Mouse (Mus musculus): Measurements from ENCODE around the gene 1810010D01Rik. TPM values are rescaled to one million over a fixed set of nuclear protein-coding genes. Genes with fewer than 3 reads are reported as not detected.

1810010D01Rik gene
- polyA plus RNA-seq, 1 experiment from 2014 or later: 1.3 TPM

GRCm38 (mm10) chr7:145234841-145235790 lies 27.2 kb upstream of the 1810010D01Rik start:
- H3K4me1 ChIP-seq: peaks cover 22% of the 10 kb centered on the region
- no peak overlapping the region for H3K27ac ChIP-seq
- 78% methylated on average over 10 of the region's 10 CpGs for WGBS
- DNase-seq (ENCODE audit: low spot score): no peak
- no peak overlapping the region for H3K4me3 ChIP-seq
- H3K9me3 ChIP-seq: no peaks in the 10 kb centered on the region
- H3K27me3 ChIP-seq (ENCODE audit: insufficient read depth, poor library complexity, severe bottlenecking): peaks cover 23% of the 10 kb centered on the region
- no peaks in the 10 kb centered on the region for H3K36me3 ChIP-seq

- Histone ChIP-seq H3K27me3 (ENCODE audit: insufficient read depth, poor library complexity, severe bottlenecking) (peaks cover 7% of the 10 kb centered on the region; the same call in 1 of the 2 replicates), H3K4me3 (no peak overlapping the region), H3K4me1 (peaks cover 11% of the 10 kb centered on the region), H3K9me3 (no peaks in the 10 kb centered on the region), H3K36me3 (no peaks in the 10 kb centered on the region), H3K27ac (no peak overlapping the region)
- 80% methylated on average over 9 of the region's 9 CpGs for WGBS
- DNase-seq (ENCODE audit: low spot score): no peak
Observed at GRCm38 (mm10) chr7:145231659-145232058, 23.7 kb upstream of the 1810010D01Rik start.

DNA sequence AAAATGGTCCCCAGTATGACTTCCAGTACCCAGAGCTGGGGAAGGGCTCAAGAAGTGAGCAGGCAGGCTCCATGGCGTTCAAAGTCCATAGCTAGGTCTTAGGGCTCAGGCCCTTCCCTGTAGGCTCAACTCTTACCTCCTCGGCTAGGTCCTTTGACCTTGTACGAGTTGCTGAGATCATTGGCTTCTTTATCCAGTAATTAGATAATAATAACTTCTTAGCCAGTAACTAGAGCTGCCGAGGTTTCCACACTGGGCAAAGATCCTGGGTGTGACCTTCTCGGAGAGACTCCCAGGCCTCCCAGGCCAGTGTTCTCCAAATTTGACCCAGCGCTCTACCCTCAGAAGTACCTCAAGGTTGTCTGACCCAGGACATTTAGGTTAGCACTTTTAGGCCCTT lies 18.7 kb upstream of the 1810010D01Rik start:
- no peak for DNase-seq (ENCODE audit: low spot score)
- no peak overlapping the region for H3K4me3 ChIP-seq
- WGBS: 87% methylated on average over 6 of the region's 6 CpGs
- H3K4me1 ChIP-seq: peaks cover 34% of the 10 kb centered on the region
- no peaks in the 10 kb centered on the region for H3K9me3 ChIP-seq
- H3K27ac ChIP-seq: no peak overlapping the region
- H3K27me3 ChIP-seq (ENCODE audit: insufficient read depth, poor library complexity, severe bottlenecking): no peaks in the 10 kb centered on the region; the same call in 1 of the 2 replicates
- H3K36me3 ChIP-seq: no peaks in the 10 kb centered on the region

DNA sequence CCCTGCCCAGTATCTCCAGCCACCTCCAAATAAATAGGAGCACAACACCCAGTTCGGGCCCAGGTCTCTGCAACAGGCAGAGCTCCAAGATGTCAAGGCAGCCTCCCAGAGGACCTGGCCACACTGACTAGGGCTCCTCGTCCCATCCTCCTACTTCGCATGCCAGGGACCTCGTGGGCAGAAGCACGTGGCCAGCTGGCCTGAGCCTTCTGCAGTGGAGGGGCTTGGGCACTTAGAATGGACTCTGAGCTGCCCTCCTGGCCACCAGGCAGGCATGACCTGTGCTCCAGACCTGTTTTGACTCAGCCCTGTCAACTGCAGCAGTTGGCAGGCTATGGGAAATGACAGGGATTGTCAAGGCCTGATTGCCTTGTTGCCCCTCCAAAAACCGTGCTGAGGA lies 17.7 kb upstream of the 1810010D01Rik start:
- 67% methylated on average over 6 of the region's 6 CpGs for WGBS
- peaks cover 39% of the 10 kb centered on the region for H3K4me1 ChIP-seq
- no peak for DNase-seq (ENCODE audit: low spot score)
- H3K4me3 ChIP-seq: no peak overlapping the region
- no peaks in the 10 kb centered on the region for H3K36me3 ChIP-seq
- H3K27me3 ChIP-seq (ENCODE audit: insufficient read depth, poor library complexity, severe bottlenecking): no peaks in the 10 kb centered on the region
- H3K27ac ChIP-seq: no peak overlapping the region
- no peaks in the 10 kb centered on the region for H3K9me3 ChIP-seq

DNA sequence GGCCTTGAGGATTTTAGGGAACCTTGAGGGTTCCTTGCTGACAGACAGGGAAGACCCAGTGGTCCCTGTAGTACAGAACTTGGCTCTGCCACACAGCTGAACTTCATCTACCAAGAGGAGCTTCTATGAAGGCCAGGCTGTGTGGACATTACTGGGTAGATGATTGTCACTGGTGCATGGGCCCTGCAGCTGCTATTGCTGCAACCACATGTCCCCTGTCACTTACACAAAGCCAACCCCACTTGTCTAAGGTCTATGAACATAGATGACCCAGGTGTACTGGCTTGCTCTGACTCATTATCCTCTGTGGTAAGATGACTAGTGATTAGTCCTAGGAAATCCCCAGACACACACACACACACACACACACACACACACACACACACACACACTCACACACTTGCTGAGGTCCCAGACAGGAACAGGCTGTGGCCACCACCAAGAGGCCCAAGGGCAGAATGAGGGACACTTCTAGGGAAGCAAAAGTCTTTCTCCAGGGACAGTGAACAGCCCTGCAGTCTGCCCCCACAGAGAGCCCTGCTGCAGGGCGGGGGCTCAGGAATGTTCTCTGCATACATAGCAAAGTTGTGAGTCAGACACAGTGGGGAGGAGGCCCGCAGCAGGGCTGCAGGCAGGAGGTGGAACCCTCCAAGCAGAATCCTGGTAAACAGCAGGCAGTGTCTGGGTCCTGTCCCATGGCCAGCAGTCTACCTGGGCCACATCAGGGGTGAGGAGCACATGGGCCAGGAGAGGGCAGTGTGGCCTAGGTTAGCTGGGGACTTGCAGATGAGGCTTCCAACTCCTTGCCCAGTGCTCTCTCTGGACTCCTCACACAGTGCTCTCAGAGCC lies 14.1 kb upstream of the 1810010D01Rik start:
- Histone ChIP-seq H3K9me3 (no peaks in the 10 kb centered on the region), H3K36me3 (no peaks in the 10 kb centered on the region), H3K27me3 (ENCODE audit: insufficient read depth, poor library complexity, severe bottlenecking) (no peaks in the 10 kb centered on the region), H3K4me3 (no peak overlapping the region), H3K4me1 (peaks cover 53% of the 10 kb centered on the region), H3K27ac (peak overlapping the region; percentile 84)
- WGBS: 6% methylated on average over 2 of the region's 2 CpGs
- DNase-seq (ENCODE audit: low spot score): peak; percentile 92

- H3K4me1 ChIP-seq: peaks cover 60% of the 10 kb centered on the region
- no peak for DNase-seq (ENCODE audit: low spot score)
- H3K27ac ChIP-seq: peak overlapping the region; percentile 84
- WGBS: 17% methylated on average over 2 of the region's 2 CpGs
- no peaks in the 10 kb centered on the region for H3K27me3 ChIP-seq (ENCODE audit: insufficient read depth, poor library complexity, severe bottlenecking)
- H3K4me3 ChIP-seq: no peak overlapping the region
- no peaks in the 10 kb centered on the region for H3K9me3 ChIP-seq
- no peaks in the 10 kb centered on the region for H3K36me3 ChIP-seq
Observed at GRCm38 (mm10) chr7:145221346-145221745, 13.4 kb upstream of the 1810010D01Rik start.

- H3K36me3 ChIP-seq: no peaks in the 10 kb centered on the region
- H3K9me3 ChIP-seq: no peaks in the 10 kb centered on the region
- H3K27me3 ChIP-seq (ENCODE audit: insufficient read depth, poor library complexity, severe bottlenecking): no peaks in the 10 kb centered on the region
- H3K4me3 ChIP-seq: no peak overlapping the region
- H3K27ac ChIP-seq: peak overlapping the region; percentile 56; the same call in 1 of the 2 replicates
- DNase-seq (ENCODE audit: low spot score): no peak
- H3K4me1 ChIP-seq: peaks cover 63% of the 10 kb centered on the region
- WGBS: 84% methylated on average over 9 of the region's 9 CpGs
Observed at GRCm38 (mm10) chr7:145219420-145219831, 11.5 kb upstream of the 1810010D01Rik start.

DNA sequence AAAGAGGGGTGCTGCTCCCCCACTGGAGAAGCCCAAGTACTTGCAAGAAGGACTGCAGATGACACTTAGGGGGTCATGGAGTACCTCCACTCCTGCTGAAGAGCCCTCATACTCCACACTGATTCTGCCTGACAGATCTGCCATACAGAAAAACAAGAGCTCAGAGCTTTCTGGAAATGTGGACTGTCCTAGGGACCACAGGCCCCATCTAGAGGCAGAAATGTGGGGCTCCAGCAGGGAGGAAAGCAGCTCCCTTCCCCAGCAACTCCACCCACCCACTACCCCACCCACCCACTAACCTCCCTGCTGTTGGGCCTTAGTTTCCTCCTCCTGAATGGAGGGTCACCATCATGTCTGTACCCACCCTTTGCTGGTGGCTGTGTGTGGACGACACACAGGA lies 8.7 kb upstream of the 1810010D01Rik start:
- Histone ChIP-seq H3K27me3 (ENCODE audit: insufficient read depth, poor library complexity, severe bottlenecking) (no peaks in the 10 kb centered on the region), H3K4me3 (no peak overlapping the region), H3K9me3 (no peaks in the 10 kb centered on the region), H3K36me3 (no peaks in the 10 kb centered on the region), H3K27ac (peak overlapping the region; percentile 83), H3K4me1 (peaks cover 60% of the 10 kb centered on the region)
- 19% methylated on average over 1 of the region's 1 CpGs for WGBS
- DNase-seq (ENCODE audit: low spot score): no peak

DNA sequence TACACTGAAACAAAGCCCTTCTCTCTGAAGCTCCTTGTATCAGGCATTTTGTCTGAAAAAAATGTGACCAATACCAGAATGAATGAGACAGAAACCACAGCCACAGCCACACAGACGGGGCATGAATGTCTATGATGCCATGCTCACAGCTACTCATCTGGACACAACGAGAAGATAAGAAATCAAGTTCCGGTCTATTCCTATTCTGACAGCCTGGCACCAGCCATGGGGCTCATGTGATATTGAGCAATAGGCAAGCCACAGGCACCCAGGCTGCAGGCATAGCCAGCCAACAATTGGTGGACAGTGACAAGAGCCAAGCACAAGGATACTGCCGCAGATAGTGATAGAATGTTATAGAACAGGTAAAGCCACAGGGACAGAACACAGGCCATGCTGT lies 7.6 kb upstream of the 1810010D01Rik start:
- Histone ChIP-seq H3K4me1 (peaks cover 62% of the 10 kb centered on the region), H3K9me3 (no peaks in the 10 kb centered on the region), H3K36me3 (no peaks in the 10 kb centered on the region), H3K27ac (peak overlapping the region; percentile 83; the same call in 1 of the 2 replicates), H3K27me3 (ENCODE audit: insufficient read depth, poor library complexity, severe bottlenecking) (no peaks in the 10 kb centered on the region), H3K4me3 (no peak overlapping the region)
- no peak for DNase-seq (ENCODE audit: low spot score)
- 76% methylated on average over 4 of the region's 4 CpGs for WGBS

DNA sequence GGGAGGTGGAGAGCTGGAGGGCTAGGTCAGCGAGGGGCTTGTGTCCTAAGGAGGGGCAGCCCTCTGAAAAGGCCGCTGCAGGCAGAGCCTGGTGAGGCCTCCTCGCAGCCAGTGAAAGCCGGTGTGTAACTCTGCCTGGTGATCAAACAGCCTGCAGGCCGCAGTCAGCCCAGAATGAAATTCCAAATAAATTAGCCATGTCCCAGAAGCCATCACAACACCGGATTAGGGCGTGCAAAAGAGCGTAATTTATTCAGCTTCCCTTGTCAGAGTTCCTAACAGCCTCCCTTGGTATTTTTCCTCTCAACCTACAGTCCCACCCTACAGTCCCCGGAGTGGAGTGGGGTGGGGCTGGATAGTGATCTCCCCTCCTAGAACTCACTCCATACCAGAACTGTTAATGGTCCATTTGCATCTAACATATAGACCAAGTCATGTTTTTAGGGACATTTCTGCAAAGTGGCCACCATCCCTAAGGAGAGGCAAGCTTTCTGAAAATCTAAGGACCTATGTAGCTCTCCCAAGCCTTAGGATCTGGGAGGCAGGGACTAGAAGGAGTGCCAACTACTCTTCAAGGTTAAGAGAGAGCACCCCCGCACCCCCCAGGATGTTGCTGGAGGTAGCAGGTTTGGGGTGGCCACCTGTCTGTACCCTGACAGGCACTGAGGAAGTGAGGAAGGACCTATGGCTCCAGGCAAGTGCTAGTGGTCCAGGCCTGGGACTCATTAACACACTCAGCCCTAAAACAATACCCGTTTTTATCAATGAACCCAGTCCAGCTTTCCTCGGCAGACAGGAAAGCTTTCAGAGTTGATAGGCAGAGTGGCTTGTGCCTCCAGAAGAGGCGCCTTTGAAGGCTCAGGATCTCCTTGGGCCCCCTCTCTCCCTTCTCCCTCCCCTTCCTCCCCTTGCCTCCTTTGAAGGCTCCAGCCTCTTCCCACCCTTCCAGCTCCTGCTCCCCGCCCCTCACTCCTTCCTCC lies 4.1 kb upstream of the 1810010D01Rik start:
- no peak overlapping the region for H3K4me3 ChIP-seq
- no peaks in the 10 kb centered on the region for H3K9me3 ChIP-seq
- no peaks in the 10 kb centered on the region for H3K36me3 ChIP-seq
- peak overlapping the region; percentile 80 for H3K27ac ChIP-seq
- WGBS: 22% methylated on average over 14 of the region's 14 CpGs
- H3K4me1 ChIP-seq: peaks cover 61% of the 10 kb centered on the region
- DNase-seq (ENCODE audit: low spot score): no peak
- H3K27me3 ChIP-seq (ENCODE audit: insufficient read depth, poor library complexity, severe bottlenecking): no peaks in the 10 kb centered on the region

- H3K27ac ChIP-seq: no peak overlapping the region
- whole genome bisulfite sequencing: 77% methylated on average over 4 of the region's 4 CpGs
- H3K4me1 ChIP-seq: peaks cover 61% of the 10 kb centered on the region
- no peaks in the 10 kb centered on the region for H3K27me3 ChIP-seq (ENCODE audit: insufficient read depth, poor library complexity, severe bottlenecking)
- DNase-seq (ENCODE audit: low spot score): no peak
- no peaks in the 10 kb centered on the region for H3K36me3 ChIP-seq
- no peak overlapping the region for H3K4me3 ChIP-seq
- no peaks in the 10 kb centered on the region for H3K9me3 ChIP-seq
Observed at GRCm38 (mm10) chr7:145210477-145211070, 2.7 kb upstream of the 1810010D01Rik start.

DNA sequence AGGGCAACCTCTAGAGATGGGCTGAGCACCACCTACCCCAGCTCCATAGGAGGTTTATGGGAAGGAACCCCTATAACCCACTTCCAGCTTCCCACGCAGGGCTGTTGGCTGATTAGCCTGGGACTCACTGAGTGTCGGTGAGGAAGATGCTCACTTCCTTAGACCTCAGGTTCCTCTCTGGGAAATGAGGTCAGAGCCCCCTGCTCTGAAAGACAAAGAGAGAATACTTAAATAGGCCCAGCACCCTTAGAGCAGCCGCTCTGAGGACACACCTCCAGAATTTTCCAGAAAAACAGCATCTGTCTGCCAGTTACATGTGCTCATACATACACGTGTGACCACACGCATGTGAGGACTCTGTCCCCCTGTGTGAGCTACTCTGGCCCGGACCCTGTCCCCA lies 1.1 kb downstream of the 1810010D01Rik start:
- 61% methylated on average over 6 of the region's 6 CpGs for WGBS
- H3K4me3 ChIP-seq: peak overlapping the region; percentile 51
- H3K36me3 ChIP-seq: no peaks in the 10 kb centered on the region
- no peak for DNase-seq (ENCODE audit: low spot score)
- no peaks in the 10 kb centered on the region for H3K27me3 ChIP-seq (ENCODE audit: insufficient read depth, poor library complexity, severe bottlenecking)
- H3K4me1 ChIP-seq: peaks cover 45% of the 10 kb centered on the region
- no peaks in the 10 kb centered on the region for H3K9me3 ChIP-seq
- H3K27ac ChIP-seq: peak overlapping the region; percentile 97

All from heart, embryonic 10.5 days (tissue).